Comparison of ENCODE assay signal across 13 mouse cellular contexts in genomic region chr7:126472306-126472705, GRCm38 (mm10). TPM values are rescaled to one million over a fixed set of nuclear protein-coding genes. Genes with fewer than 3 reads are reported as not detected.
DNase-seq lines count a peak whose midpoint lies in the region; ATAC-seq and TF ChIP-seq lines count a peak whose summit lies in the region.
"Had no signal": no experiment of that assay in that cellular context is flagged by ENCODE, and none has a peak within 500 bp of the region (broad histone marks: within the 10 kb centered on the region; RNA-seq: fewer than 3 reads in every experiment).

No protein-coding gene starts in this region.

- no peak overlapping the region for H3K4me2 ChIP-seq in heart, embryonic 13.5 days
- H3K4me2 ChIP-seq in liver, embryonic 16.5 days (ENCODE audit: low read depth, low read length), result peak overlapping the region; percentile 89; the same call in 1 of the 2 replicates
- no peak overlapping the region for H3K4me2 ChIP-seq in forebrain, postnatal 0 days (ENCODE audit: low read depth)
- H3K4me2 ChIP-seq: midbrain, embryonic 15.5 days had no signal

- TF ChIP-seq EP300 in heart, adult 2 months (IDR thresholded peaks at IDR 0.05; ENCODE audit: insufficient read depth, low read depth, low read length), result no peak

- no peak for TF ChIP-seq CTCF in heart, adult 2 months (IDR thresholded peaks at IDR 0.05)
- TF ChIP-seq CTCF in thymus, adult 2 months (IDR thresholded peaks at IDR 0.05; ENCODE audit: borderline replicate concordance, control insufficient read depth, extremely low read depth, insufficient read depth, low read length, poor library complexity), result 0 out of 2 replicates have a peak, but pooled peaks have one; percentile 0
- no peak for TF ChIP-seq CTCF in forebrain, postnatal 0 days (IDR thresholded peaks at IDR 0.05; ENCODE audit: low read depth)

- no peak overlapping the region for H3K27ac ChIP-seq in heart, embryonic 13.5 days (replicated peaks)
- H3K27ac ChIP-seq in heart, adult 2 months, result no peak overlapping the region
- H3K27ac ChIP-seq in liver, embryonic 16.5 days (ENCODE audit: low read length), result peak overlapping the region; percentile 49
- peak overlapping the region; percentile 72 for H3K27ac ChIP-seq in thymus, adult 2 months (ENCODE audit: control insufficient read depth, insufficient read depth, low read length)
- no peak overlapping the region for H3K27ac ChIP-seq in forebrain, embryonic 10.5 days
- H3K27ac ChIP-seq in forebrain, postnatal 0 days (ENCODE audit: low read depth, low read length), result no peak overlapping the region
- H3K27ac ChIP-seq: kidney, postnatal 0 days; midbrain, embryonic 15.5 days had no signal

- H3K79me2 ChIP-seq in heart, adult 2 months (replicated peaks; ENCODE audit: control insufficient read depth, insufficient read depth, low read length), result no peaks in the 10 kb centered on the region

- DNase-seq in heart, adult 2 months, result no peak
- peak; percentile 56 for DNase-seq in c-Kit-positive CD71-negative TER-119-negative erythroid progenitor cells, embryonic 14.5 days (ENCODE audit: low read depth)
- DNase-seq in thymus, adult 2 months, result peak; percentile 66
- DNase-seq in forebrain, embryonic 10.5 days (ENCODE audit: extremely low spot score, low spot score), result no peak
- DNase-seq in forebrain, postnatal 0 days, result no peak
- DNase-seq: heart, postnatal 36 days; lung, postnatal 10 days; right cerebral cortex, postnatal 25 days had no signal

- H3K27me3 ChIP-seq in heart, embryonic 13.5 days (replicated peaks), result no peaks in the 10 kb centered on the region
- H3K27me3 ChIP-seq in heart, adult 2 months (ENCODE audit: control insufficient read depth, insufficient read depth, low read length), result no peaks in the 10 kb centered on the region
- no peaks in the 10 kb centered on the region for H3K27me3 ChIP-seq in liver, embryonic 16.5 days (ENCODE audit: control insufficient read depth, insufficient read depth, low read depth, low read length)
- no peaks in the 10 kb centered on the region for H3K27me3 ChIP-seq in thymus, adult 2 months (ENCODE audit: control insufficient read depth, insufficient read depth, low read length)
- H3K27me3 ChIP-seq in forebrain, embryonic 10.5 days (ENCODE audit: poor library complexity, severe bottlenecking), result no peaks in the 10 kb centered on the region
- no peaks in the 10 kb centered on the region for H3K27me3 ChIP-seq in forebrain, postnatal 0 days (ENCODE audit: insufficient read depth, low read length)
- H3K27me3 ChIP-seq: midbrain, embryonic 15.5 days had no signal

- peaks cover 59% of the 10 kb centered on the region for H3K36me3 ChIP-seq in heart, embryonic 13.5 days
- H3K36me3 ChIP-seq in heart, adult 2 months (ENCODE audit: control insufficient read depth, insufficient read depth, low read length), result no peaks in the 10 kb centered on the region
- H3K36me3 ChIP-seq in liver, embryonic 16.5 days (ENCODE audit: control insufficient read depth, insufficient read depth), result peaks cover 26% of the 10 kb centered on the region
- H3K36me3 ChIP-seq in thymus, adult 2 months (ENCODE audit: control insufficient read depth, insufficient read depth, low read length), result peaks cover 19% of the 10 kb centered on the region
- peaks cover 62% of the 10 kb centered on the region for H3K36me3 ChIP-seq in forebrain, embryonic 10.5 days (replicated peaks)
- H3K36me3 ChIP-seq in forebrain, postnatal 0 days (ENCODE audit: insufficient read depth), result peaks cover 54% of the 10 kb centered on the region

- no peak overlapping the region for H3K4me3 ChIP-seq in heart, embryonic 13.5 days
- H3K4me3 ChIP-seq in heart, adult 2 months, result no peak overlapping the region
- H3K4me3 ChIP-seq in liver, embryonic 16.5 days (ENCODE audit: low read depth, low read length), result peak overlapping the region; percentile 5; the same call in 1 of the 2 replicates
- peak overlapping the region; percentile 25 for H3K4me3 ChIP-seq in thymus, adult 2 months (ENCODE audit: control insufficient read depth, insufficient read depth, low read length)
- no peak overlapping the region for H3K4me3 ChIP-seq in forebrain, embryonic 10.5 days
- no peak overlapping the region for H3K4me3 ChIP-seq in forebrain, postnatal 0 days (ENCODE audit: low read depth, low read length)
- H3K4me3 ChIP-seq: midbrain, embryonic 15.5 days had no signal

- no peaks in the 10 kb centered on the region for H3K9me3 ChIP-seq in heart, embryonic 13.5 days
- H3K9me3 ChIP-seq in liver, embryonic 16.5 days (replicated peaks; ENCODE audit: control insufficient read depth, low read length), result no peaks in the 10 kb centered on the region
- no peaks in the 10 kb centered on the region for H3K9me3 ChIP-seq in forebrain, embryonic 10.5 days
- H3K9me3 ChIP-seq in forebrain, postnatal 0 days (ENCODE audit: low read length), result no peaks in the 10 kb centered on the region
- H3K9me3 ChIP-seq: midbrain, embryonic 15.5 days had no signal

- H3K4me1 ChIP-seq in heart, embryonic 13.5 days, result peaks cover 31% of the 10 kb centered on the region
- peaks cover 2% of the 10 kb centered on the region for H3K4me1 ChIP-seq in heart, adult 2 months (ENCODE audit: control insufficient read depth, insufficient read depth, low read length)
- peaks cover 22% of the 10 kb centered on the region for H3K4me1 ChIP-seq in liver, embryonic 16.5 days (ENCODE audit: control insufficient read depth, low read depth, low read length)
- peaks cover 53% of the 10 kb centered on the region for H3K4me1 ChIP-seq in thymus, adult 2 months (replicated peaks; ENCODE audit: control insufficient read depth, insufficient read depth, low read length)
- peaks cover 27% of the 10 kb centered on the region for H3K4me1 ChIP-seq in forebrain, embryonic 10.5 days
- H3K4me1 ChIP-seq in forebrain, postnatal 0 days (ENCODE audit: insufficient read depth), result peaks cover 14% of the 10 kb centered on the region; the same call in 1 of the 2 replicates

- ATAC-seq in heart, embryonic 13.5 days (ENCODE audit: extremely low read depth, insufficient number of reproducible peaks, low FRiP score, low TSS enrichment), result no peak
- ATAC-seq in liver, embryonic 16.5 days (ENCODE audit: low read depth), result no peak
- ATAC-seq in erythroid progenitor cell, adult 5-6 weeks (replicated peaks; ENCODE audit: low FRiP score, poor library complexity, severe bottlenecking), result no peak
- no peak for ATAC-seq in forebrain, postnatal 0 days
- ATAC-seq: midbrain, embryonic 15.5 days had no signal

- H3K9ac ChIP-seq in heart, embryonic 13.5 days, result 0 out of 2 replicates have a peak overlapping the region, but pooled peaks have one; percentile 2
- no peak overlapping the region for H3K9ac ChIP-seq in heart, adult 2 months (ENCODE audit: low read depth, low read length)
- H3K9ac ChIP-seq in liver, embryonic 16.5 days (ENCODE audit: low read depth, low read length), result no peak overlapping the region; the same call in 1 of the 2 replicates
- H3K9ac ChIP-seq in forebrain, postnatal 0 days, result no peak overlapping the region
- H3K9ac ChIP-seq: midbrain, embryonic 15.5 days had no signal

- intact Hi-C loops in heart, adult 2 months (cut with DNase I), result no loop called here

- no peak for TF ChIP-seq POLR2A in heart, adult 2 months (IDR thresholded peaks at IDR 0.05; ENCODE audit: insufficient read depth, low read depth, low read length)
- peak; percentile 41; the same call in 1 of the 2 replicates for TF ChIP-seq POLR2A in thymus, adult 2 months (IDR thresholded peaks at IDR 0.05; ENCODE audit: control insufficient read depth, extremely low read depth, insufficient read depth, low read length, poor library complexity)

- WGBS in heart, embryonic 13.5 days, result 82% methylated on average over 13 of the region's 13 CpGs
- 73% methylated on average over 13 of the region's 13 CpGs for WGBS in heart, adult 2 months
- 40% methylated on average over 13 of the region's 13 CpGs for WGBS in liver, embryonic 16.5 days (ENCODE audit: insufficient replicate concordance)
- WGBS in thymus, adult 2 months, result 9% methylated on average over 13 of the region's 13 CpGs
- 88% methylated on average over 13 of the region's 13 CpGs for WGBS in forebrain, embryonic 10.5 days
- 89% methylated on average over 13 of the region's 13 CpGs for WGBS in forebrain, postnatal 0 days

RNA-seq across cellular contexts. Expression of gene Sh2b1, which starts 2.9 kb away (rescaled TPM):
- polyA plus RNA-seq in heart, embryonic 13.5 days (2015; fragmentation: Nextera tagmentation; extraction: Ambion mirVana), result 40.7 and 41.2 TPM in 2 replicates
- total RNA-seq in heart, adult 2 months (2021), result 10 to 100 TPM; 42.5 to 46.1 TPM
- polyA plus RNA-seq in heart, adult 2 months (2012; rRNA removed), result 58.2 and 59.2 TPM in 2 replicates
- 14.2 and 14.5 TPM in 2 replicates for polyA plus RNA-seq in liver, embryonic 16.5 days (2015; fragmentation: Nextera tagmentation; extraction: Ambion mirVana)
- 146 TPM in 2 replicates for polyA plus RNA-seq in thymus, adult 2 months (2012; rRNA removed)
- total RNA-seq in erythroid progenitor cell, adult 5-6 weeks (2015; ENCODE audit: low replicate concordance), result 4.7 and 12.6 TPM in 2 replicates
- 4.1 and 4.6 TPM in 2 replicates for total RNA-seq in erythroid progenitor cell, adult 5-6 weeks (2017; ENCODE audit: low replicate concordance)
- 49.2 and 50.8 TPM in 2 replicates for polyA plus RNA-seq in forebrain, embryonic 10.5 days (2016; fragmentation: Nextera tagmentation; extraction: Ambion mirVana)
- 31.0 and 35.4 TPM in 2 replicates for total RNA-seq in forebrain, postnatal 0 days (2014; rRNA removed)
- 66.0 and 70.4 TPM in 2 replicates for polyA plus RNA-seq in forebrain, postnatal 0 days (2015; fragmentation: Nextera tagmentation; extraction: Ambion mirVana)

RNA-seq across cellular contexts. Expression of gene Atp2a1, which starts 9.4 kb away (rescaled TPM):
- polyA plus RNA-seq in heart, embryonic 13.5 days (2015; fragmentation: Nextera tagmentation; extraction: Ambion mirVana), result 1.3 and 2.2 TPM in 2 replicates
- 1 to 10 TPM; 1.1 to 1.3 TPM for total RNA-seq in heart, adult 2 months (2021)
- polyA plus RNA-seq in heart, adult 2 months (2012; rRNA removed), result 5.7 and 6.6 TPM in 2 replicates
- polyA plus RNA-seq in liver, embryonic 16.5 days (2015; fragmentation: Nextera tagmentation; extraction: Ambion mirVana), result 8.7 and 22.0 TPM in 2 replicates
- polyA plus RNA-seq in thymus, adult 2 months (2012; rRNA removed), result 3.2 and 5.2 TPM in 2 replicates
- 2.2 TPM in 1 of 2 replicates, not detected in the other for total RNA-seq in erythroid progenitor cell, adult 5-6 weeks (2015; ENCODE audit: low replicate concordance)
- not detected in 2 replicates for total RNA-seq in erythroid progenitor cell, adult 5-6 weeks (2017; ENCODE audit: low replicate concordance)
- polyA plus RNA-seq in forebrain, embryonic 10.5 days (2016; fragmentation: Nextera tagmentation; extraction: Ambion mirVana), result 0.33 TPM in 2 replicates
- total RNA-seq in forebrain, postnatal 0 days (2014; rRNA removed), result 0.24 and 0.54 TPM in 2 replicates
- 0.10 and 0.45 TPM in 2 replicates for polyA plus RNA-seq in forebrain, postnatal 0 days (2015; fragmentation: Nextera tagmentation; extraction: Ambion mirVana)

RNA-seq across cellular contexts. Expression of gene Tufm, which starts 14.9 kb away (rescaled TPM):
- 160 and 181 TPM in 2 replicates for polyA plus RNA-seq in heart, embryonic 13.5 days (2015; fragmentation: Nextera tagmentation; extraction: Ambion mirVana)
- 100 to 1,000 TPM; 271 to 314 TPM for total RNA-seq in heart, adult 2 months (2021)
- polyA plus RNA-seq in heart, adult 2 months (2012; rRNA removed), result 288 and 353 TPM in 2 replicates
- 81.0 and 84.0 TPM in 2 replicates for polyA plus RNA-seq in liver, embryonic 16.5 days (2015; fragmentation: Nextera tagmentation; extraction: Ambion mirVana)
- polyA plus RNA-seq in thymus, adult 2 months (2012; rRNA removed), result 127 and 134 TPM in 2 replicates
- total RNA-seq in erythroid progenitor cell, adult 5-6 weeks (2015; ENCODE audit: low replicate concordance), result 23.8 and 28.1 TPM in 2 replicates
- 10.7 and 11.6 TPM in 2 replicates for total RNA-seq in erythroid progenitor cell, adult 5-6 weeks (2017; ENCODE audit: low replicate concordance)
- polyA plus RNA-seq in forebrain, embryonic 10.5 days (2016; fragmentation: Nextera tagmentation; extraction: Ambion mirVana), result 180 and 183 TPM in 2 replicates
- total RNA-seq in forebrain, postnatal 0 days (2014; rRNA removed), result 75.9 and 76.5 TPM in 2 replicates
- 97.6 and 102 TPM in 2 replicates for polyA plus RNA-seq in forebrain, postnatal 0 days (2015; fragmentation: Nextera tagmentation; extraction: Ambion mirVana)

RNA-seq across cellular contexts. Expression of gene Atxn2l, which starts 30.9 kb away (rescaled TPM):
- polyA plus RNA-seq in heart, embryonic 13.5 days (2015; fragmentation: Nextera tagmentation; extraction: Ambion mirVana), result 32.8 and 36.1 TPM in 2 replicates
- total RNA-seq in heart, adult 2 months (2021), result 10 to 100 TPM; 34.0 to 37.6 TPM
- 48.1 and 66.7 TPM in 2 replicates for polyA plus RNA-seq in heart, adult 2 months (2012; rRNA removed)
- 21.6 and 24.5 TPM in 2 replicates for polyA plus RNA-seq in liver, embryonic 16.5 days (2015; fragmentation: Nextera tagmentation; extraction: Ambion mirVana)
- 563 and 715 TPM in 2 replicates for polyA plus RNA-seq in thymus, adult 2 months (2012; rRNA removed)
- 94.7 and 95.1 TPM in 2 replicates for total RNA-seq in erythroid progenitor cell, adult 5-6 weeks (2015; ENCODE audit: low replicate concordance)
- 71.8 and 75.6 TPM in 2 replicates for total RNA-seq in erythroid progenitor cell, adult 5-6 weeks (2017; ENCODE audit: low replicate concordance)
- polyA plus RNA-seq in forebrain, embryonic 10.5 days (2016; fragmentation: Nextera tagmentation; extraction: Ambion mirVana), result 49.0 and 55.3 TPM in 2 replicates
- 60.5 and 89.0 TPM in 2 replicates for total RNA-seq in forebrain, postnatal 0 days (2014; rRNA removed)
- polyA plus RNA-seq in forebrain, postnatal 0 days (2015; fragmentation: Nextera tagmentation; extraction: Ambion mirVana), result 39.5 and 56.8 TPM in 2 replicates

RNA-seq across cellular contexts. Expression of gene Rabep2, which starts 43.7 kb away (rescaled TPM):
- polyA plus RNA-seq in heart, embryonic 13.5 days (2015; fragmentation: Nextera tagmentation; extraction: Ambion mirVana), result 19.1 and 19.4 TPM in 2 replicates
- total RNA-seq in heart, adult 2 months (2021), result 1 to 10 TPM; 5.3 to 6.3 TPM
- 8.1 and 9.2 TPM in 2 replicates for polyA plus RNA-seq in heart, adult 2 months (2012; rRNA removed)
- 6.0 and 6.3 TPM in 2 replicates for polyA plus RNA-seq in liver, embryonic 16.5 days (2015; fragmentation: Nextera tagmentation; extraction: Ambion mirVana)
- 26.1 and 27.6 TPM in 2 replicates for polyA plus RNA-seq in thymus, adult 2 months (2012; rRNA removed)
- 4.3 and 8.0 TPM in 2 replicates for total RNA-seq in erythroid progenitor cell, adult 5-6 weeks (2015; ENCODE audit: low replicate concordance)
- 1.4 and 7.2 TPM in 2 replicates for total RNA-seq in erythroid progenitor cell, adult 5-6 weeks (2017; ENCODE audit: low replicate concordance)
- polyA plus RNA-seq in forebrain, embryonic 10.5 days (2016; fragmentation: Nextera tagmentation; extraction: Ambion mirVana), result 24.8 and 25.5 TPM in 2 replicates
- 26.1 and 26.4 TPM in 2 replicates for total RNA-seq in forebrain, postnatal 0 days (2014; rRNA removed)
- polyA plus RNA-seq in forebrain, postnatal 0 days (2015; fragmentation: Nextera tagmentation; extraction: Ambion mirVana), result 17.3 and 19.3 TPM in 2 replicates

Comparison
In these comparisons a context has a peak if more than half of its experiments do, and no peak if none do; other contexts are left out.
1. H3K27ac ChIP-seq: peak in liver, embryonic 16.5 days (single experiment) and thymus, adult 2 months (single experiment); none in heart, embryonic 13.5 days (single experiment), heart, adult 2 months (single experiment), forebrain, embryonic 10.5 days (single experiment) and forebrain, postnatal 0 days (single experiment).
2. H3K4me3 ChIP-seq: peak in liver, embryonic 16.5 days (single experiment) and thymus, adult 2 months (single experiment); none in heart, embryonic 13.5 days (single experiment), heart, adult 2 months (single experiment), forebrain, embryonic 10.5 days (single experiment) and forebrain, postnatal 0 days (single experiment).
3. DNase-seq: peak in c-Kit-positive CD71-negative TER-119-negative erythroid progenitor cells, embryonic 14.5 days (single experiment) and thymus, adult 2 months (single experiment); none in heart, adult 2 months (0 of 2), forebrain, embryonic 10.5 days (single experiment) and forebrain, postnatal 0 days (single experiment).